Mouse (Mus musculus): ENCODE data around the gene Tcerg1l.

The Tcerg1l gene

DNA sequence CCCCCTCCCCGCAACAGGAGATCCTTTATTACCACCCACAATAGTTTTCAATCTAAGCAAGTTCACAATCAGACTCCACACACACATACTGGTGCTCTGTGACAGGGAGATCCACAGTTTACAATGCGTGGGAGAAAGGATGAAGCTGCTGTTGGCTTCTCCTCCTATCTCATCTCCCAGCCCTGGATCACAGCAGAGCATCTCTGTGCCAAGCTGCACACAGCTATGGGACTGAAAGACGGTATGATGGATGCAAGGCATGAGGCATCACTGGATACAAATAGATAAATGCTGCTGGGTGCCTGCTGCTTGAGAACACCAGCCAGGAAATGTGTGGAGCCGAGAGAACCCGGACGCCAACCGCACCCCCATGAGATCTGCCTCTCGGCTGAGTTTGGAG, 32.0 kb downstream of the Tcerg1l start:
- DNase-seq (ENCODE audit: low read depth, low spot score): no peak

- DNase-seq (ENCODE audit: low read depth, low spot score): no peak
Measured at GRCm38 (mm10) chr7:138357475-138357874, 40.1 kb downstream of the Tcerg1l start.

DNA sequence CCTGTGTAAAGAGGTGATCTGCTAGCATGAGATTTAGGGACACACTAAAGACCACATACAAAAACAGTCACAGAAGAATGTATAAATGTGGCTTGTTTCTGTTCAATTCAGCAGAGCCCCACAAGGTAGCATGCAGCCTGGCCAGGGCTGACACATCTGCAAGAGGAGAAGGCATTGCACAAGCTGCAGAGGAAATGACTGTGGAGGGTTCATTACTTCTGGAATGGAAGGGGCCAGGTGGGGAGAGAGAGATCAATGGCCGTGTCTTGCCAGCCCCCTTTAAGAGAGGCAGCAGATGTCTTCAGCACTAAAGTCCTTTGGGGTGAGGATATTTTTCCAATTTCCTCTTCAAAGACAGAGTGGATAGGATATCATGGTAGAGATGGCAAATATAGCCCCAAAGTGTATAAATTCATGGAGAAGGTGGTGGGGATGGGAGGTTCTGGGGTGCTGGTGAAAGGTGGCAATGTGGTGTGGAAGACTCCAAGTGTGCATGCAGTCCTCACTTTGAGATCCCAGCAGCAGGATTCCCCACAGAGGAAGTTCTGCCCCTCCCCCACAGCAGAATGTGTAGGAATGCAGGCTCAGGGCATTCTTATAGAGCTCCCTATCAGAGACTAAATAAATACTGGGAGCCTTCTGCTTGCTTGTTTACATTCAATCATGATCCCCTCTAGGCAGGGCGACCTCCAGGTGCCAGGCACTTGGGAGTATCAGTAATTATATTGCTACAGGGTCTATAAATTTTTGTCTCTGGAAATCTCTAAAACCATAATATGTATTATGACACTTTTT, 40.7 kb downstream of the Tcerg1l start:
- DNase-seq (ENCODE audit: low read depth, low spot score): no peak

DNA sequence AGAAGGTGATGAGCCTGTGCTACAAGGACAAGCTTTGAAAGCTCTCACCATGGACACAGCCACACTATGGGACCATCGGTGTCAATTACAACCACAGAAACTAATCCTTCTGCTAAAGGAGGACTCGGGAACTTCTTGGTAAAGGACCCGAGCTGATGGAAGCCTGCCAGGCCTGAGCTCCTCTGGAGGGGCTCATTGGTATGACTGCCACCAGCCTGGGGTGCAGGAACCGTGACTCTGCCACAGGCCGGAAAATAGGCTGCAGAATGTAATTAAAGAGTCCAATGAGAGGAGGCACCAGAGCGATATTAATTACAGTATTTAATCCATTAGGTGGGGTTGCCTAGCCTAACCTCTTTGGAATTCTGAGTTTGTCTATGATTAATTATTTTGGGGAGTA, 52.1 kb downstream of the Tcerg1l start:
- no peak for DNase-seq (ENCODE audit: low read depth, low spot score)

DNA sequence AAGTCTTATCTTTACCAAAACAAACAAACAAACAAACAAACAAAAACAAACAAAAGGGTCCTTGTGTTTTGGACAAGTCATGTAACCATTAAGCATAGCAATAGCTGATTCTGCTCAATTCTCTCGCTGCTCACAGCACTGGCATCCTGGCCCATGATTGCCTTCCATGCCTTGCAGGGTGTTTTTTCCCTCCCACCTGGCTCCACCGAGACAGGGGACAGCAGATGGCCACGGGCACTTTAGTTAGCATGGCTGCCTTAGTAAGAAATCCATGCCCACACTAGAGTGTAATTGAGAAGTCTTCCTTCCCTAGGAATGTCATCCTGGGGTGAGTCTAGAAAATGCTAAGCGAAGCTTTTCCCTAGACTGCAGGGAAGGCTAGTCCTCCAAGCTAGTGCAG, 59.1 kb downstream of the Tcerg1l start:
- DNase-seq (ENCODE audit: low read depth, low spot score): no peak

- no peak for DNase-seq (ENCODE audit: low read depth, low spot score)
Measured at GRCm38 (mm10) chr7:138337946-138338345, 59.6 kb downstream of the Tcerg1l start.

DNA sequence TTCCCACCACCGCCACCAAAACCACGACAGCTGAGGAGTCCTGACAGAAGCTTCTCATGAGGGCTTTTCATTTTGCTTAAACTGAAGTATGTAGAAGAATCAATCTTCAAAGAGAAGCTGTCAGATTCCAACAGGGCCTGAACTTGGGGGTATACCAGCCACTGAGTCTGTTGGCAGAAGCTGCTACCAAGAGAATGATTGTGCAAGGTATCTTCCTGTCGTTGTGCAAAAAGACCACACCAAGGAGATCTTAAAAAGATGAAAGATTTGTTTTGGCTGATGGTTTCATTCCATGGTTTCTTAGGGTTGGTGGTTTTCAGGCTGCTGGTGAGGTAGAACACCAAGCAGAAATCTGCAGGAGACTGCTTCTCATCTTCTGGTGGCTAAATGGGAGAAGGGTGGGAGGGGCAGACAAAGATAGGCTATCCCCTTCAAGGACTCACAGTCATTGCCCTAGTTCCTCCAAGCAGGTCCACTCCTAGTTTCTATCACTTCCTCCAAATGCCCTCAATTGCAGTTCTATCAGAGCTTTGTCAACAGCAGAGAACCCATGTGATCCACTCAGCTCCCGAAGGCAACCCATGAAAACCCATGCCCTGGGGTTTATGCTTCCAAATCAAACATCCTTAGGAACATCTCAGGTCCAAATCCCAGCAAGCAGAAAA, 64.9 kb downstream of the Tcerg1l start:
- no peak for DNase-seq (ENCODE audit: low read depth, low spot score)

DNA sequence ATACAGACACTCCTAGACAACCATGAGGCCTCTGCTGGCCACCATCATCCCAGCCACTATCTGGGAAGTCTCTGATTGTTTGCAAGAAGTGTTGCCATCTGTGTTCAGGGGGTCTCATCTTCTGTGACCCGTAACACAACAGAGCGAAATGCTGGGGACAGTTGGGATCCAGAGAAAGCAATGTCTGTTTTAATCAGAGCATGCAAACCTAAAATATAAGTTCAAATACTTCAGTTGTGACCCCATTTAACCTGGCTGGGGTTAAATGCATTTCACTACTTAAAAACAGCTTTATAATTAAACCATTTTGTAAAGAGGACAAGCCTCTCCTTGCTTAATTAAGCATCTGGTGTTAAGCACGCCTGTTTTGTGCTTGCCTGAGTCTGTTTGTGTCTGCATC, 66.3 kb downstream of the Tcerg1l start:
- no peak for DNase-seq (ENCODE audit: low read depth, low spot score)

GRCm38 (mm10) chr7:138328637-138329036, 68.9 kb downstream of the Tcerg1l start:
- no peak for DNase-seq (ENCODE audit: low read depth, low spot score)

DNA sequence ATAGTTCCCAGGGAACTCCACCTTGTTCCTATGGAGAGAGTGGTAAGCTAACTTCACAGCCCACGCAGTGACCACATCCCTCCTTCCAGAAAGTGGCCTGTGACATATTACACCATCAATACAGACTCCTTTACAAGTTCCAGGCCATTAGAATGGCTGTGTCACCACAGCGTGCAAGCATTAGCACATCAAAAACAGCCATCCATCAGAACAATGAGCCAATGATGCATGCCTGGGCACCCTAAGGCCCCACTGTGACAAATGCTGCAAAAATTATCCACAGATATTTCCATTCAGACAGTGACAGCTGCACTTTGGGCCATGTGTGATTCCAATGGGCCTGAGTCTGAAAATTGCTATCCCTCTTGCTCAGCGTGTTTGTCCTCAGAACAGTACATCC, 70.8 kb downstream of the Tcerg1l start:
- no peak for DNase-seq (ENCODE audit: low read depth, low spot score)

DNA sequence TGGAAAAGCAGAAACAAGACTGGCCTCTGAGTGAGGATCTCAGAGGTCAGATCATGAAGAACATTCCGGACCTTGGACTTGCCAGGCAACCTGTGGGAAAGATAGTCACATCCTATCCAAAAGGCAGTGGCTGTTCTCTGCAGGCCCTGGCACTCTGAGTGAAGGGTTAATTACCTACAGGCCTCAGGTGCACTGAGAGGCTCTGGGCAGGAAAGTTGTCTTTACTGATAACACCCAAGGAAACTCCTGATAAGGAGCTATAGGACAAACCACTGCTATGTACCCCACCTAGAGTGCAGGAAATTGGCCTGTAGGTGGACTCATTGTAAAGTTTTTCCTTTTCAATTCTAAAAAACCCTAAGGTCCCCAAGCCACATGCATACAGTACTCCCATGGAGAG, 83.8 kb downstream of the Tcerg1l start:
- DNase-seq (ENCODE audit: low read depth, low spot score): no peak

DNA sequence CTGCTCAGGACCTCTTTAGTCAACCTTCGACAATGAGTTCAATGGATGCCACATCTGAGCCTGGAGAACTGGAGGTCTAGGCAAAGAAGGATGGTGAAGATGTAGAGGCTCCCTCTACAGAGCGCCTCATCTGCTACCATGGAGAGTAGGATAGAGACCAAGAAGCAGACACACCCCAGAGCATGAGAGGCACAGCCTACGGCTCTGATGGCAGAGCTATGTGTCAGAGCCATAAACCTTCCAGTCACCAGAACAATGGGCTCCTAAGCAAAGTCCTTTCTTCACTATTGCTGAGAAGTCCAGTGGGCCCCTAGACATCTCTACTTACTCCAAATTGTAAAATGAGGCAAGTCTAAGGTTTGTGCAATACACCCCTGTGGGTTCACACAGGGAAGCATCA, 91.4 kb downstream of the Tcerg1l start:
- DNase-seq (ENCODE audit: low read depth, low spot score): no peak

GRCm38 (mm10) chr7:138284790-138285189, 112.7 kb downstream of the Tcerg1l start:
- no peak for DNase-seq (ENCODE audit: low read depth, low spot score)

DNA sequence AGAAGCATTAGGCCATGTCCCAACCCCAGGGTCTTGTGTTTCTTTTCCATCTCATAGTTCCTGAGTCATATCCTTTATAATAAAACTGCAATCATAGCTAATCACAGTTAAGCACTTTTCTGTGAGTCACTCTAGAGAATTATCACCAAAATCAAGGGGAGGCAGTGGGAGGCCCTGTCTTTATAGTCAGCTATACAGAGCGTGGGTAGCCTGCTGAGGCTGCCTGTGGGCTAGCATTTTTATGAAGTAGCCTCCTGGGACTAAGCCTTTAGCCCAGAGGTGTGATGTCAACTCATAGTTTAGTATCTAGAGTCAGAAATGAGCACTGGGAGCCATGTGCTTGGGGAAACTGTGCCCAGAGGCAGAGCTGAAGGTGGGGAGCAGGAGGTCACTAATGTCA, 122.3 kb downstream of the Tcerg1l start:
- DNase-seq (ENCODE audit: low read depth, low spot score): no peak

- no peak for DNase-seq (ENCODE audit: low read depth, low spot score)
Measured at GRCm38 (mm10) chr7:138271328-138271727, 126.2 kb downstream of the Tcerg1l start.

- no peak for DNase-seq (ENCODE audit: low read depth, low spot score)
Measured at GRCm38 (mm10) chr7:138269386-138269785, 128.1 kb downstream of the Tcerg1l start.

DNA sequence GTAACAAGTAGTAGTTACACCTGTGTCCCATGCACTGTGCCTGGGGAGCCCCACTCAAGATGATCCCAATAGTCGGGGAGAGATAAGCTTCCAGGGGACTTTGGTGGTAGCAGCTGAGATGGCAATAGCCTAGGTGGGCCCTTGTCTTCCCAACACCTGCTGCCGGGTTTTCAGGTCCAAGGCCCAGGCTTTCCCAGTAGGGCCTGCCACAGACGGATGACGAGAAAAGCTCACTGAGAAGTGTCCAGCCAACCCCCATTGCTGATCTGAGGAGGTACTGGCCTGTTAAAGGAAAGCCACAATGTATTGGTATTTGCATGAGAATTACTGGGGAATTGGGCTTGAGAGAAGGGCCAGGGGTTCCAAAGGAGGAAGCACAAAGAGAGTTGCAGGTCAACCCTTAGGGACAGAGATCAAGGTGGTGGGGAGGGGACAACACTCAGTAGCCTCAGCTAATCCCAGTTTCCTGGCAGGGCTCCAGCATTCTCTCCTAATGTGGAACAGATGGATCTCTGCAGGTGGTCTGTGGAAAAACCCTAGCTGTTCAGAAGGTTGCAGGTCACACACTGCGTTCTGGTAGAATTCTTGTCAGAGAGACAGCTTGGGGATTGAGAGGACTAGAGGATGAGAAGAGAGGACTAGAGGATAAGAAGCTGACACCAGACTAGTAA, 129.4 kb downstream of the Tcerg1l start:
- no peak for DNase-seq (ENCODE audit: low read depth, low spot score)

GRCm38 (mm10) chr7:138248612-138249011, 148.9 kb downstream of the Tcerg1l start:
- no peak for DNase-seq (ENCODE audit: low read depth, low spot score)

- DNase-seq (ENCODE audit: low read depth, low spot score): no peak
Measured at GRCm38 (mm10) chr7:138248176-138248575, 149.4 kb downstream of the Tcerg1l start.

GRCm38 (mm10) chr7:138246684-138247083, 150.8 kb downstream of the Tcerg1l start:
- DNase-seq (ENCODE audit: low read depth, low spot score): no peak

GRCm38 (mm10) chr7:138242229-138242628, 155.3 kb downstream of the Tcerg1l start:
- DNase-seq (ENCODE audit: low read depth, low spot score): no peak

GRCm38 (mm10) chr7:138237708-138238225, 159.8 kb downstream of the Tcerg1l start:
- DNase-seq (ENCODE audit: low read depth, low spot score): no peak

Data from 3T3-L1 (cell line).